Mouse (Mus musculus) T-cell, adult 2 months (primary cell): Measurements from ENCODE around the gene H2al1d.
"Not testable (repeated sequence)": the region's sequence is repeated elsewhere in the genome, so short reads cannot be mapped to it uniquely, and the experiment has no call there.

Experiments used
- DNase-seq: peaks from one replicate; pipeline ENCODE4 v3.0.0; 2022; ENCODE audit warnings: low spot score

Gene H2al1d

DNA sequence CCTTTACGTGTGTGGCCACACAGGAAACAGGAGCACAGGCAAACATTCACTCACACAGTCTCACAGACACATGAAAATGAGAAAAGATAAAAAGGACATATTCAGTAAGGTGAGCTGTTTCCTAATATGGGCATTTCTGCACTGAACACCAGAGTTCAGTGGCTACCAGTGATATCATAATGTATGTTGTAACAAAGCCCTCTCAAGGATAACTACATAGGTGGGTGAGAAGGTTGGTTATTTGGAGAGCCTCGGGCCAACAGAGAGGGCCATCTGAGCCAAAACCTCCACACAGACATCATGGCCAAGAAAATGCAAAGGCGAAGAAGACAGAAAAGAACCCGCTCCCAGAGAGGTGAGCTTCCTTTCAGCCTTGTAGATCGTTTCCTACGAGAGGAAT is at the start of gene H2al1d:
Gene H2al1d (plus strand): TSS at position 301 of the 400 bp plus-strand sequence.
- not testable (repeated sequence) for DNase-seq

- no peak for DNase-seq
Observed at GRCm38 (mm10) chrX:11264918-11265317, 43.7 kb upstream of the H2al1d start.

DNA sequence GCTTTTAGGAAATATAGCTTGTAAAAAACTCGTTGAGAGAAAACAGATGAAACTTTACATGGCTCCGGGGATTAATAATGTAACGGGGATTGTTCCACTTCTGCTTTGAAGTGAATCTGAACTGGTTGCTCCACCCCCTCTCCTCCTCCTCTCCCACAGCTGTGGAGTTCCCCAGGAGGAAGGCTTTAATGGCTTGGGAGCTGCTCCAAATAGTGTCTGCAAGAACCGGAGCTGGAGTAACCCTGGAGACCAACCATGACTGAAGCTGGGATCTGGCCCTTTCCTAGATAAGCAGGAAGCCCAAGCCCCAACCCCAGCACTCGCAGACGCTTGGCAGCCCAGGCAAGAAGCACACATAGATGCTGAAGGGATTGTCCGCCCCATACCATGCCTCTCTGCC is 40.8 kb upstream of the H2al1d start:
- no peak for DNase-seq

DNA sequence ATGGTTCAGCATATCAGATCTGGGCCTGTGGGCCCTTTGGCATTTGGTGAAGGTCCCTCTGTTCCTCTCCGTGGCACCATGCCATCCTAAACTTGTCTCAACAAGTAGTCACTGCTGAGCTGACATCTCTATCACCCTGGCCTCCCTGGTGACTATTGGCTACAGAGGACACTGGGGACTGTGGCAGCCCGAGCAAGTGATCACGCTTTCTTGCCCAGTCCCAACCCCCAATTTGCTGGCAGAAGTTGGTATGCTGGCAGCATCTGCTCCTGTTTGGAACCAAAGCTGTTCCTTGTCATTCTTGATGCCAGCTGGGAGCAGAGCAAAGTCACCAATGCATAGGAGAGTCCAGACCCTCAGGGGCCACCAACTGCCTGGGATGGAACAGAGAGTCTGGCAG is 39.5 kb upstream of the H2al1d start:
- no peak for DNase-seq

GRCm38 (mm10) chrX:11273190-11273589 is 35.4 kb upstream of the H2al1d start:
- no peak for DNase-seq

DNA sequence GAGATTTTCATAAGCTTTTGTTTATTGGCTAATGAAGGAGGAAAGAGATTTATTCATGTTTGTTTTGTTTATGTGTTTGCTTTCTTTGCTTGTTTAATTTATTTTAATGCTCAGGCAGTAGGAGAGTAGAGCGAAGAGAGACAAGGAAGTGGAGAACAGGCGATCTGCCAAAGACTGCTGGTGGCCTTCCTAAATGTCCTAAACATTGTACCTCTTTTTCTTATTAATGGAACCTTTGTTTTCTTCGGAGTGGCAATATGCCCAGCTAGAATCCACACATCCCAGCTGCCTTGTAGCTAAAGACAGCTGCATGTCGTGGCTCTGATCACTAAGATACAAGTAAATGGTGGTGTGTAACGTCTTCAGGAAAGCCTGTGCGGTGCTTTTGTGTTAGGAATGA is 31.5 kb upstream of the H2al1d start:
- no peak for DNase-seq

DNA sequence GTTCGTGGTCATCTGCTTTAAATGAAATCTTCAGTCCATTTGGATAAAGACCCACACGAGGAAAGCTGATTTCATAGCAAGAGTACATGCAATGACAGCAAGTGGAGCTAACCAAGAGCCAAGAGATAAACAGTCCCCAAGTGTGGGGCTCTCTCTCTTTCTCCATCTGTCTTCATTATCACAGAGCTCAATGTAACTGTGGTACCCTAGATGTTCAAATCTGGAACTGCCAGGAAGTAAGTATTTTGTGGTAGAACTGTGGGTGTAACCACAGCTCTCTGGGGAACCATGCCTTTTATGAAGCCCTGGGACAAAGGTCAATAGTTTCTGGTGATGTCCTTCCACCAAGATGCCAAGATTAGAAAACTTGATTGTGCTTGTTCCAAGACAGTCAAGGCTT is 27.9 kb upstream of the H2al1d start:
- no peak for DNase-seq

GRCm38 (mm10) chrX:11288306-11288882 is 20.2 kb upstream of the H2al1d start:
- no peak for DNase-seq

DNA sequence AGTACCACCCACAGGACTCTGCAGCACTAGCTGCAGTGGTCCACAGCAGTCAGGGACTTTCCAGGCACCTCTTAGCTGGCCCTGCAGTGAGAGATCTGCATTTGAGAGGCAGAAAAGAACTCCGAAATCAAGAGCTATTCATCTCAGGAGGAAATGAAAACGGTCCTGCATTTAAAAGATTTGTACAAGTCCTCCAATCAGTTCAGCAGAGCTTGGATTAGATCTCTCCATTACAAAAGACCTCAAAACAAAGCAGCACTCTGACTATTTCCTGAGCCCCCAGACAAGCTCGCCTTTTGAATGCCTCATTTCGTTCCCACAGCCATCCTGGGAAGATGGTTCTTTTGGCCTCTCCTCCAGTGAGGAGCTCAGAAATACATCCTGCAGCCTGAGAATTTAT is 19.4 kb upstream of the H2al1d start:
- DNase-seq: no peak

GRCm38 (mm10) chrX:11298957-11299356 is 9.7 kb upstream of the H2al1d start, which contains the start of gene H2al1a:
TSS of gene H2al1a (plus strand) at chrX:11299257.
- not testable (repeated sequence) for DNase-seq

- DNase-seq: not testable (repeated sequence)
Observed at GRCm38 (mm10) chrX:11302132-11302531, 6.5 kb upstream of the H2al1d start, which contains the start of gene H2al1b. TSS of gene H2al1b (plus strand) at chrX:11302432.

GRCm38 (mm10) chrX:11305355-11305754 is 3.3 kb upstream of the H2al1d start, which contains the start of gene H2al1c:
TSS of gene H2al1c (plus strand) at chrX:11305655.
- not testable (repeated sequence) for DNase-seq

DNA sequence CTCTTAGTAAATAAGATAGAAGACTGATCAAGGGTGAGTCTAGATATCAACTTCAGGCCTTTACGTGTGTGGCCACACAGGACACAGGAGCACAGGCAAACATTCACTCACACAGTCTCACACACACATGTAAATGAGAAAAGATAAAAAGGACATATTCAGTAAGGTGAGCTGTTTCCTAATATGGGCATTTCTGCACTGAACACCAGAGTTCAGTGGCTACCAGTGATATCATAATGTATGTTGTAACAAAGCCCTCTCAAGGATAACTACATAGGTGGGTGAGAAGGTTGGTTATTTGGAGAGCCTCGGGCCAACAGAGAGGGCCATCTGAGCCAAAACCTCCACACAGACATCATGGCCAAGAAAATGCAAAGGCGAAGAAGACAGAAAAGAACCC is 3.0 kb downstream of the H2al1d start, which contains the start of gene H2al1e:
Gene H2al1e (plus strand): TSS at position 301 of the 400 bp plus-strand sequence.
- DNase-seq: not testable (repeated sequence)

GRCm38 (mm10) chrX:11314858-11315257 is 6.2 kb downstream of the H2al1d start, which contains the start of gene H2al1f:
TSS of gene H2al1f (plus strand) at chrX:11315158.
- not testable (repeated sequence) for DNase-seq

GRCm38 (mm10) chrX:11317956-11318355 is 9.3 kb downstream of the H2al1d start, which contains the start of gene H2al1g:
TSS of gene H2al1g (plus strand) at chrX:11318256.
- DNase-seq: not testable (repeated sequence)

DNA sequence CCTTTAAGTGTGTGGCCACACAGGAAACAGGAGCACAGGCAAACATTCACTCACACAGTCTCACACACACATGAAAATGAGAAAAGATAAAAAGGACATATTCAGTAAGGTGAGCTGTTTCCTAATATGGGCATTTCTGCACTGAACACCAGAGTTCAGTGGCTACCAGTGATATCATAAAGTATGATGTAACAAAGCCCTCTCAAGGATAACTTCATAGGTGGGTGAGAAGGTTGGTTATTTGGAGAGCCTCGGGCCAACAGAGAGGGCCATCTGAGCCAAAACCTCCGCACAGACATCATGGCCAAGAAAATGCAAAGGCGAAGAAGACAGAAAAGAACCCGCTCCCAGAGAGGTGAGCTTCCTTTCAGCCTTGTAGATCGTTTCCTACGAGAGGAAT is 12.6 kb downstream of the H2al1d start, which contains the start of gene H2al1h:
Gene H2al1h (plus strand): TSS at position 301 of the 400 bp plus-strand sequence.
- DNase-seq: not testable (repeated sequence)

DNA sequence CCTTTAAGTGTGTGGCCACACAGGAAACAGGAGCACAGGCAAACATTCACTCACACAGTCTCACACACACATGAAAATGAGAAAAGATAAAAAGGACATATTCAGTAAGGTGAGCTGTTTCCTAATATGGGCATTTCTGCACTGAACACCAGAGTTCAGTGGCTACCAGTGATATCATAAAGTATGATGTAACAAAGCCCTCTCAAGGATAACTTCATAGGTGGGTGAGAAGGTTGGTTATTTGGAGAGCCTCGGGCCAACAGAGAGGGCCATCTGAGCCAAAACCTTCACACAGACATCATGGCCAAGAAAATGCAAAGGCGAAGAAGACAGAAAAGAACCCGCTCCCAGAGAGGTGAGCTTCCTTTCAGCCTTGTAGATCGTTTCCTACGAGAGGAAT is 15.7 kb downstream of the H2al1d start, which contains the start of gene H2al1i:
Gene H2al1i (plus strand): TSS at position 301 of the 400 bp plus-strand sequence.
- not testable (repeated sequence) for DNase-seq

GRCm38 (mm10) chrX:11327522-11327921 is 18.9 kb downstream of the H2al1d start, which contains the start of gene H2al1j:
TSS of gene H2al1j (plus strand) at chrX:11327822.
- DNase-seq: not testable (repeated sequence)

GRCm38 (mm10) chrX:11345762-11346161 is 37.1 kb downstream of the H2al1d start:
- no peak for DNase-seq

DNA sequence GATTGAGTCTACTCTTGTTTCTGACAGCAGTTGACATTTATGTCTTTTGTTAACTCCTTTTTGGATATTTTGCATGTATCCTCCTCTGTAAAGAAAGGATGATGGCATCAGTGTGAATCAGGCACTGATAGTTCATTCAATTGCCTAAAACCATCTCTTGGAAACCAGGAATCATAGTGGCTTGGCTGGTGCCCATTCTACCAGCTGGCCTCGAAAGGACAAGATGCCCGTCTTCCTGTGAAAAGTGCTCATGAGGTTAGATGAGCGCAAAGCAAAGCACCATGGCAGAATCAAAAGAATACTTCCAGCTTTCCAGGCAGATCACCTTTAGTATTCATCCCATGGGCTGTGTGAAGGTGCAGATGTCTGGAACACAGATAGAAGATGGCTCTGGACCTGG is 38.1 kb downstream of the H2al1d start:
- no peak for DNase-seq
